Mouse (Mus musculus) cerebellum, adult 2 months (tissue): ENCODE measurements at regions not wholly inside any gene's neighbourhood (a gene's known extent, or its start where the extent isn't known, plus 50 kb on each side); places are given as distances from the start of the nearest gene placed in this dataset.

Experiments
- DNase-seq, 2 experiments: peaks; one replicate each; pipeline ENCODE4 v3.0.0; 2021
- H3K27ac ChIP-seq: fragments of 200-500 bp; 2 replicates; pipeline ENCODE4 v1.5.1; 2012; ENCODE audit warnings: low read length, control low read depth, inconsistent platforms; ENCODE audit not compliant: insufficient read depth
- H3K27me3 ChIP-seq: fragments of 200-500 bp; 2 replicates; pipeline ENCODE4 v1.6.1; 2012; ENCODE audit warnings: inconsistent platforms, mild to moderate bottlenecking, low read length, moderate library complexity; ENCODE audit not compliant: control insufficient read depth, insufficient read depth
- H3K4me1 ChIP-seq: fragments of 200-500 bp; 2 replicates; pipeline ENCODE4 v1.6.1; 2011; ENCODE audit warnings: low read length; ENCODE audit not compliant: control insufficient read depth, insufficient read depth
- H3K4me3 ChIP-seq: fragments of 200-500 bp; replicated peaks from 2 replicates; pipeline ENCODE3; 2011; ENCODE audit warnings: mild to moderate bottlenecking, low read depth, low read length, control low read depth; ENCODE audit not compliant: insufficient read depth
- CTCF ChIP-seq: fragments of 200-500 bp; IDR thresholded peaks from 2 replicates; pipeline ENCODE4 v1.5.1; 2011; ENCODE audit warnings: low read depth, mild to moderate bottlenecking, control low read depth, low read length, moderate library complexity, borderline replicate concordance; ENCODE audit not compliant: insufficient read depth
- POLR2A ChIP-seq: fragments of 200-500 bp; IDR thresholded peaks from 2 replicates; pipeline ENCODE4 v1.6.1; 2011; ENCODE audit warnings: low read length, control low read depth, borderline replicate concordance; ENCODE audit not compliant: insufficient read depth
- WGBS: fragments of 180-500 bp; shearing (Covaris S2); methylation state at CpG from one replicate; pipeline ENCODE4 v1.1.7; 2018; 5-methylcytosine and 5-hydroxymethylcytosine counted together

DNA sequence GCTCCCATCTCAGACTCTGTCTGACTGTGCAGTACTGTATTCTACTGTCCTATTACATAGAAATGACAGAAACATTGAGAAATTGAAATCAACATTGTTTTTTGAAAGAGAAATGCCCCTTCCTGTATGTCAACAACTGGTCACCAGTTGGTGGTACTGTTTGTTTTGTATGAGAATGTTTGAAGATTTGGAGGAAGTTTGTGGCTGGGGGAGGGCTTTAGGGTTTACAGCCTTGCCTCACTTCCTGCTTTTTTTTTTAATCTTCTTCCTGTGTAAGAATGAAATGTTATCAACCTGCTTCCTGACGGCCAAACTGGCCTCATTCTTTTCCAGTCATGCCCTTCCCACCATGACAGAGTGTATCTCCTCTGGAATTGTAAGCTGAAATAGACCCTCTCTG is 161.3 kb downstream of the Kcnj2 start:
- Histone ChIP-seq H3K4me1 (no peaks in the 10 kb centered on the region), H3K27ac (no peak overlapping the region), H3K27me3 (no peaks in the 10 kb centered on the region), H3K4me3 (no peak overlapping the region)
- no peak for TF ChIP-seq POLR2A
- TF ChIP-seq CTCF = no peak
- no peak for DNase-seq
- WGBS = 81% methylated on average over 1 of the region's 1 CpGs

DNA sequence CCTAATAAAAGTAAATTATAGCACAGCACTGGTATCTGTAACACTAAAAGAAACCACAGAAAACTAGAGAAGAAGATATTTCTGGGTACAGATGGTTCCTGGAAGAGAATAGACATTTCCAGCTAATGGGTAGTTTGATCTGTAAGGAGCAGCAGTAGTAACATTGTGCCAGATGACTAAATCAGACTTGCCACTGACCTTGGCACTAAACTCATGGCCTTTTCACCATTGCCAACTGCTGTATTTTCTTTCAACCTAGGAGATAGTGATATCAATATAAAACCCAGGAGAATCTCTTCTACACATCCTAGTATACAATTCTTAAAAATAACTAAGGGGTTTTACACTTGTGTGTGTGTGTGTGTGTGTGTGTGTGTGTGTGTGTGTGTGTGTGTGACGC is 170.8 kb downstream of the Kcnj2 start:
- Histone ChIP-seq H3K27ac (no peak overlapping the region), H3K4me1 (no peaks in the 10 kb centered on the region), H3K4me3 (no peak overlapping the region), H3K27me3 (no peaks in the 10 kb centered on the region)
- 100% methylated on average over 1 of the region's 1 CpGs for WGBS
- no peak for TF ChIP-seq POLR2A
- no peak for TF ChIP-seq CTCF
- DNase-seq = no peak

DNA sequence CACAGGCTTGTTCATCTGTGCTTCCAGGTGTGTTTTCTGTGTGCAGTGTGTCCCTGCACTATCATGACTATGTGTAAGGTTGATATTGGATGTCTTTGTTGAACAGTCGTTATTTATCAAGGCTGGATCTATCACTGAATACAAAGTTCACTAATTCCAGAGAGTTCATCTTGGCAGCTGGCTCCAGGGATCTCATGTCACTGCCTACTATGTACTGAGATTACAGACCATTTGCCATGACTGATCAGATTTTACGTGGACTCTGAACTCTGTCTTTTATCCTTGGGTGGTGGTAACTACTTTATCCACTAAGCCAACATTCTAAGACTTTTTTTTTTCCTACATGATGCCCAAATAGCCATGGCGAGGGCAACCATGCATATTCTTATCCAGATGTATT is 173.8 kb downstream of the Kcnj2 start:
- H3K4me1 ChIP-seq = no peaks in the 10 kb centered on the region
- 43% methylated on average over 3 of the region's 3 CpGs for WGBS
- no peaks in the 10 kb centered on the region for H3K27me3 ChIP-seq
- H3K27ac ChIP-seq = no peak overlapping the region
- H3K4me3 ChIP-seq = no peak overlapping the region
- TF ChIP-seq POLR2A (no peak), CTCF (no peak)
- no peak for DNase-seq

DNA sequence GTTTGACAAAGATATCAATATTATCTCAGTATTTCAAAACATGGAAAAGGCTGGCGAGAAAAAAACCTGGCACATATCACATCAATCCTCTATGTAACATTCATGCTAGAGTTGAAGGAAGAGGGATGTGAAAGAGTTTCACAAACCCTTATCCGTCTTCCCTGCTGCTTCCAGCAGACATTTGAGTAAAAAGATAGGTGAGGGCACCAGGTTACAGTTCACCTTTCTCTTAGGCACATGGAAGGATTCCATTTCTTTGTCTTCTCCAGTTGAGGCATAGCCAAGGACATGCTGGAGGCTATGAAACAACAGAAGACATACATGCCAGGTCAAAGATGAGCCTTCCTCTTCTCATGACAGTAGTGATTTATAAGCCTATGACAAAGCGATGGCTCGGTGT is 186.3 kb downstream of the Kcnj2 start:
- no peak overlapping the region for H3K27ac ChIP-seq
- H3K27me3 ChIP-seq = no peaks in the 10 kb centered on the region
- 90% methylated on average over 4 of the region's 4 CpGs for WGBS
- no peak for DNase-seq
- no peaks in the 10 kb centered on the region for H3K4me1 ChIP-seq
- no peak overlapping the region for H3K4me3 ChIP-seq
- TF ChIP-seq CTCF (no peak), POLR2A (no peak)

DNA sequence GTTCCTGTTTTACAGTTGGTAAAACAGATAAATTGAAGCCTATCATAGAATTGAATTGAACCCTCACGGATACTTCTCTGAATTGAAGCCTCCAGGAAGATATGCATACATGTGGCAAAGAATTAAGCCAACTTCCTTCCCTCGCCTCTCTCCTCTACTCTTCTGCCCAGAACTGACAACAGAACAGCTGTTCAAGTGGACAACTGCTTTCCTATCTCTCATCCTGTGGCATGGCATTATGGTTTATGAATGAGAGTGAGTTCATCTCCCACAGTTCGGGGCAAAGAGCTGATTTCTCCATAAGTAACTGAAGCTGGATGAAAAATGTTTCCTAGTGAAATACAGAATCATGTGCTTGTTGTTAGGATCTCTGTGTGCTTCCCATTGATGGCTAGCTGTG is 190.6 kb downstream of the Kcnj2 start:
- DNase-seq = no peak
- no peak for TF ChIP-seq CTCF
- no peak for TF ChIP-seq POLR2A
- no peak overlapping the region for H3K4me3 ChIP-seq
- H3K27ac ChIP-seq = no peak overlapping the region
- WGBS = 72% methylated on average over 3 of the region's 3 CpGs
- H3K27me3 ChIP-seq = no peaks in the 10 kb centered on the region
- no peaks in the 10 kb centered on the region for H3K4me1 ChIP-seq

DNA sequence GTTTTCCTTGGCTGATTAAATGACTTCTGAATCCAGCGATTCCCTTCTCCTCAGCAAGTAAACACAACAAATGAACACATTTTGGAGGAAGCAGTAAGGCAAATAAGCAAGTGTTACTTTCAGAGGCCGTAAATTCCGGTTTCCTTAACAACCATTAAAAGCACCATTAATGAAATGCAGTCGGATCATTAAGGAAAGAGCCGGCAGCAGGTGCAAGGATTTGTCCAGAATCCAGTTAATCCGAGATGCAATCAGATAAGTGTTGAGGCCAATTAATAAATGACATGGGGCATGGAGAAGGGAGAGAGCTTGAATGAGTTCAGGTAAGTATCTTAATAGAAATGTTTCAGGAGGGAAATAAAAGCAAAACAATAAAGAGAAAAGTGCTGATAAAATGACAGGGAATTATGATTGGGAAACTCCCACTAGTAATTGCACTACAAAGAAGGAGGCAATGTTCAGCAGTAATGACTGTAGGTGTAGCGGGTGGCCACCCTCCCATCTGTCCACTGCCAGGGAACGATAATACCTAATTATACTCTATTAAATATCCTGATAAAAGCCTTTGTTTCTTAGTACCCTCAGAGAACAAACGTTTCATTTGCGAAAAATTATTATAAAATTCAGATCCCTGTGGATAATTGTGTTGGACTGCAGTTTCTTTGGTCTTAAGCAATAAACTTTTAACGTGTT is 194.9 kb downstream of the Kcnj2 start:
- Histone ChIP-seq H3K27ac (no peak overlapping the region), H3K4me3 (no peak overlapping the region), H3K27me3 (no peaks in the 10 kb centered on the region), H3K4me1 (no peaks in the 10 kb centered on the region)
- TF ChIP-seq CTCF (no peak), POLR2A (no peak)
- no peak for DNase-seq
- 68% methylated on average over 11 of the region's 11 CpGs for WGBS

DNA sequence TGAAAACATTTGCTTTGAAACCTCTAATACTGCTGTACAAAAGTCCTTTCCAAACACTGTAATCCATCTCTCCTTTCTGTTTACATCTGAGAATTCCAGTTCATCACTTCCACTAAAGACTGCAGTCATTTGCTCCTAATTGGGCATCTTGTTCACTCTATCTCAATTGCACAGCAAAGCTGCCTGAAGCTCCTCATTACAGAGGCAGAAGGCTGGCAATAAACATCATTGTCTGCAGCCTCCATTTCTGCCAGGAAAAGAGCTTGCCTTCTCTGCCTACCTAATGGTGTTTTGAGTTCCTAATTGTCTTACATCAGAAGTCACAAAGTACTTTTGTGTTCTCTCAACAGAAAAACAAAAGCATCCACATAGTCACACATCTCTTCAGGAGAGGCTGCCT is 207.7 kb downstream of the Kcnj2 start:
- no peaks in the 10 kb centered on the region for H3K4me1 ChIP-seq
- H3K27me3 ChIP-seq = no peaks in the 10 kb centered on the region
- no peak for TF ChIP-seq CTCF
- no peak for TF ChIP-seq POLR2A
- DNase-seq = no peak
- H3K4me3 ChIP-seq = no peak overlapping the region
- no peak overlapping the region for H3K27ac ChIP-seq

DNA sequence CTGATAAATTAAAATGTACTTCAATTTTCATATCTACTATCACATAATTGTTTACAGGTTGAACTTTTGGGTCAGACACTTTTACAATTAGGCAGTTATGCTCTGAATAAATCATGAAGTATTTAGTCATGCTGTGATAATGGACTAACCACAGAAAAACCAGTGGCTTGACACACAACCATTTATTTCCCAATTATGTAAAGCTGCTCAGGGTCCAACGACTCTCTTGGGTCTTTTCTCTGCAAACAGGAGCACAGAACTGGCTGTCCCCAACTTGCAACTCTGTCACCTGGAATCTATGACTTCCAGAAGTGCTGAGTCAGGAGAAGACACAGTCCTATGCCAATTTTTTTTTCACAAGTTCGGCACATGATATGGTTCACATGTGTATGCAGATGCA is 214.8 kb downstream of the Kcnj2 start:
- H3K27me3 ChIP-seq = no peaks in the 10 kb centered on the region
- no peak overlapping the region for H3K4me3 ChIP-seq
- H3K4me1 ChIP-seq = no peaks in the 10 kb centered on the region
- TF ChIP-seq POLR2A (no peak), CTCF (no peak)
- no peak overlapping the region for H3K27ac ChIP-seq
- DNase-seq = no peak
- 31% methylated on average over 2 of the region's 2 CpGs for WGBS
